Mouse (Mus musculus): ENCODE measurements around the gene Flrt1. TPM values are rescaled to one million over a fixed set of nuclear protein-coding genes. Genes with fewer than 3 reads are reported as not detected.

Flrt1 gene
- total and polyA plus RNA-seq, 2 experiments from 2014 or later, result 9.9 to 11.9 TPM

DNA sequence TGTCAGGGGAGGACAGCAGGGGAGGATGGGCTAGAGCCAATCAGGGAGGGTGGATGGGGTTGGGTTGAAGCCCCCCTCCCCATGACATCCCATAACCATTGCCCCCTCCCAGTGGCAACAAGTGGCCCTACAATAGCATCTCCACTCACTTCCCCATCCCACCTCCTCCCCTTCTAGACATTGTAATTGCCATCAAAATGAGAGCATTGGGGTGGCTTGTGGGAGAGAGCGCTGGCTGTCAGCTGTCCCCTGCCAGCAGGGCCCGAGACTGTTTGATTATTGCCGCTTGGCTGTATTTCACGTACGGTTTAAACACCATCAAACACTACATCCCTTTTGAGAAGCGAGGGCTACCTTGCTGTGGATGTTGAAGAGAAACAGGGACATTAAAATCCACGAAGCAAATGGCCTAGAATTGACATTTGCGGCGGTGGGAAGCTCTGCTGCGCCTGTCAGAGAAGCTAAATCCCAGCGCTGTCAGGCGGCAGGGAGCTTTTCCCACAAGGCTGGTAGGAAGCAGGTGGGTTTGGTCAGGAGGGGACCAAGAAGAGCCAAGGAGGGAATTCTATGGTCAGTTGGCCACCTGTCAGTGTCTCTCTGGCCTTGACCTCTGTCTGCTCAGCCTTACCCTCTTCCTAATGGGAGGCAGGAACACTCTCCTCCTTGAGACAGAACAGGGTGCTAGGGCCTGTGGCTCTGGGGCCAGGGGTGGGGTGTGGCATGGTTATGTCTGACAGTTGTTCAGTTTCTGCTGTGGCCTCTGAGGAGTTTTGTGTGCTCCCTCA, 31.3 kb downstream of the Flrt1 start:
- WGBS, result 20% methylated on average over 12 of the region's 12 CpGs
- no peak overlapping the region for H3K27ac ChIP-seq (ENCODE audit: low read depth, low read length)
- DNase-seq (ENCODE audit: low spot score), result no peak
- no peak for ATAC-seq (ENCODE audit: low FRiP score)
- peaks cover 7% of the 10 kb centered on the region; the same call in 1 of the 2 replicates for H3K4me1 ChIP-seq (ENCODE audit: insufficient read depth, low read length)
- no peak for TF ChIP-seq CTCF (IDR thresholded peaks at IDR 0.05)
- H3K4me2 ChIP-seq (ENCODE audit: low read depth, low read length, poor library complexity, severe bottlenecking), result no peak overlapping the region
- H3K4me3 ChIP-seq (ENCODE audit: low read depth, low read length), result no peak overlapping the region
- H3K36me3 ChIP-seq (ENCODE audit: insufficient read depth, low read length), result no peaks in the 10 kb centered on the region
- H3K9me3 ChIP-seq (ENCODE audit: low read length), result no peaks in the 10 kb centered on the region
- 0 out of 2 replicates have a peak, but pooled peaks cover 5% of the 10 kb centered on the region for H3K27me3 ChIP-seq (ENCODE audit: insufficient read depth, low read length)
- H3K9ac ChIP-seq (replicated peaks; ENCODE audit: low read length, poor library complexity, severe bottlenecking), result no peak overlapping the region

DNA sequence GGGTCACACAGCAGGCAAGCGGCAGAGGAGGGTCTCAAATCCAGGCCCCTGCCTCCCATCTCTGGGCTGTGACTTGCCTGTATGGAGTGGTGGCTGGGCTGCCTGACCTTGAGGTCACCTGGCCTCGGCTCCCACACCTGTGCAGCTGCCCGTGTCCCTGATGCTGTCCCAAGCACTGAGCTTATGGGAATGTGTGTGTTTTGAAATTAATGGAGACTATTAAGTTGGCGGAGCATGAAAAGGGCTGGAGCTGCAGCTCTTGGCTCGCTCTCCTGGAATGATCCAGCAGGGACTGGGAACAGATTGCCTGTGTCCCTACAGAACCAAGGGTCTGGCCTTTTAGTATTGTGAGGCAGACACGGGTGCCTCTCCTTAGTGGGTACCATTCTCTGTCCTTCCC, 33.3 kb downstream of the Flrt1 start:
- DNase-seq (ENCODE audit: low spot score) (no peak), ATAC-seq (ENCODE audit: low FRiP score) (no peak)
- Histone ChIP-seq H3K9ac (replicated peaks; ENCODE audit: low read length, poor library complexity, severe bottlenecking) (no peak overlapping the region), H3K4me3 (ENCODE audit: low read depth, low read length) (no peak overlapping the region), H3K4me2 (ENCODE audit: low read depth, low read length, poor library complexity, severe bottlenecking) (no peak overlapping the region), H3K4me1 (ENCODE audit: insufficient read depth, low read length) (peaks cover 10% of the 10 kb centered on the region; the same call in 1 of the 2 replicates), H3K9me3 (ENCODE audit: low read length) (no peaks in the 10 kb centered on the region), H3K27me3 (ENCODE audit: insufficient read depth, low read length) (0 out of 2 replicates have a peak, but pooled peaks cover 5% of the 10 kb centered on the region), H3K27ac (ENCODE audit: low read depth, low read length) (no peak overlapping the region), H3K36me3 (ENCODE audit: insufficient read depth, low read length) (no peaks in the 10 kb centered on the region)
- no peak for TF ChIP-seq CTCF (IDR thresholded peaks at IDR 0.05)
- 63% methylated on average over 6 of the region's 6 CpGs for WGBS

DNA sequence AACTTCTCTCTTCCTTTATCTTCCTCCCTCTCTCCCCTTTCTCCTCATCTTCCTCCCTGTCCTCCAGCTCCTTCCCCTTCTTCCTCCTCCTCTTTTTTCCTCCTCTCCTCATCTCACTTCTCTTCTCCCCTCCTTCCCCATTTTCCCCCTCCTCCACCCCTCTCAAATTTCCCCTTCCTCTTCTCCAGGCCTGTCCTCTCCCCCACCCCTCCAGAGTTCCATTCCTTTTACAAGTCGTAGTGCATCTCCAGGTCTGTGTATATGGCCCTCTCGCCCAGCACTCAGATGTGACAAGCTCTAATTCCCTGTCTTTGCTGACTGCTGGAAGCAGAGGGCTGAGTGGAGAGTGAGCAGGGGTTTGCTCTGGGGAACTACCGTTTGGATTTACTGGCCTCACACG, 34.8 kb downstream of the Flrt1 start:
- no peaks in the 10 kb centered on the region for H3K36me3 ChIP-seq (ENCODE audit: insufficient read depth, low read length)
- TF ChIP-seq CTCF (IDR thresholded peaks at IDR 0.05), result no peak
- H3K27ac ChIP-seq (ENCODE audit: low read depth, low read length), result no peak overlapping the region
- 0 out of 2 replicates have a peak, but pooled peaks cover 5% of the 10 kb centered on the region for H3K27me3 ChIP-seq (ENCODE audit: insufficient read depth, low read length)
- no peak for ATAC-seq (ENCODE audit: low FRiP score)
- 12% methylated on average over 4 of the region's 4 CpGs for WGBS
- H3K4me3 ChIP-seq (ENCODE audit: low read depth, low read length), result no peak overlapping the region
- no peak for DNase-seq (ENCODE audit: low spot score)
- H3K9ac ChIP-seq (replicated peaks; ENCODE audit: low read length, poor library complexity, severe bottlenecking), result no peak overlapping the region
- no peak overlapping the region for H3K4me2 ChIP-seq (ENCODE audit: low read depth, low read length, poor library complexity, severe bottlenecking)
- H3K9me3 ChIP-seq (ENCODE audit: low read length), result no peaks in the 10 kb centered on the region
- peaks cover 16% of the 10 kb centered on the region; the same call in 1 of the 2 replicates for H3K4me1 ChIP-seq (ENCODE audit: insufficient read depth, low read length)

DNA sequence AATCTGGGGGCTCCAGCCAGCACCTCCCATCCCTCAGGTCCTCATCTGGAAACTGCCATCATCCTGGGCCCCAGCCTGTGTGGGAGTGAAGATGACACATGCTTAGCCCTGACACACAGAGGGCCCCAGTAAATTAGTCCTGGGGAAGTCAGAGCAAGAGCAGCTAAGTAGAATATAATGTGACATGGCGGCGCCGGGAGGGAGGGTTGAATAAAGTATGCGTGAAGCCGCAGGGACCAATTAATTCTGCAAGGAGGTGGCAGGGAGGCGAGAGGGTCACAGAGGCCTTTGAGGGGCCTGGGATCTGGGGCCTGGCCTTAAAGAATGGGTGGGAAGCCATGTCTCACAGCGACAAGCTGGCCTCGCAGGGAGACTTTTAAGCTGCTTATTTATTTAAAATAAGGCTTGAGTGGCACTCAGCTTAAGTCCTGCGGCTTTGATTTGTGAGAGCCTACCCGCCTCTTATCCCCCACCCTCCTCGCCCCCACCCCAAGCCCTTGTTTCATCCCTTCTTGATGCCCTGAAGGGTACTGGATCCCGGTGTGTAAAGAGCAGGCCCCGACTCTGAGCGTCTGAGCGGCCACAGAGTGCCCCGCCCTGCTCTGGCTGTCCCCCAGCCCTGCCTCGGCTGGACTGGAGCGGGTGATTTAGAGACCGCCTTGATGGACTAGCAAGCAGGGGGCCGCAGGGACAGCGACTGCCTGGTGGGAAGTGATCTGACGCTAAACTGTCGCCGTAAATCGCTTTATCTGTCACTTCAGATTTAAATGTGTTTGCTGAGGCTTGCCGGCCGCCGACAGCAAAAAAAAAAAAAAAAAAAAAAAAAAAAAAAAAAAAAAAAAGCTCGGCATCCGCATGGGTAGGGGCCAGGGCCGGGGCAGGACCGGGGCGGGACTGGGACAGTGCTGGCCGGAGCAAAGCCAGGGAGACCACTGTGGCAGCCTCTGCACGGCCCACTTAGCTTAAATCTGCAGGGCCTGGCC, 35.5 kb downstream of the Flrt1 start:
- Histone ChIP-seq H3K36me3 (ENCODE audit: insufficient read depth, low read length) (no peaks in the 10 kb centered on the region), H3K4me1 (ENCODE audit: insufficient read depth, low read length) (peaks cover 16% of the 10 kb centered on the region; the same call in 1 of the 2 replicates), H3K4me2 (ENCODE audit: low read depth, low read length, poor library complexity, severe bottlenecking) (peak overlapping the region; percentile 35; the same call in 1 of the 2 replicates), H3K27ac (ENCODE audit: low read depth, low read length) (peak overlapping the region; percentile 12; the same call in 1 of the 2 replicates), H3K9ac (replicated peaks; ENCODE audit: low read length, poor library complexity, severe bottlenecking) (0 out of 2 replicates have a peak overlapping the region, but pooled peaks have one; percentile 19), H3K27me3 (ENCODE audit: insufficient read depth, low read length) (0 out of 2 replicates have a peak, but pooled peaks cover 5% of the 10 kb centered on the region), H3K9me3 (ENCODE audit: low read length) (no peaks in the 10 kb centered on the region), H3K4me3 (ENCODE audit: low read depth, low read length) (no peak overlapping the region)
- DNase-seq (ENCODE audit: low spot score) (no peak), ATAC-seq (ENCODE audit: low FRiP score) (no peak)
- WGBS, result 9% methylated on average over 35 of the region's 35 CpGs
- no peak for TF ChIP-seq CTCF (IDR thresholded peaks at IDR 0.05)

DNA sequence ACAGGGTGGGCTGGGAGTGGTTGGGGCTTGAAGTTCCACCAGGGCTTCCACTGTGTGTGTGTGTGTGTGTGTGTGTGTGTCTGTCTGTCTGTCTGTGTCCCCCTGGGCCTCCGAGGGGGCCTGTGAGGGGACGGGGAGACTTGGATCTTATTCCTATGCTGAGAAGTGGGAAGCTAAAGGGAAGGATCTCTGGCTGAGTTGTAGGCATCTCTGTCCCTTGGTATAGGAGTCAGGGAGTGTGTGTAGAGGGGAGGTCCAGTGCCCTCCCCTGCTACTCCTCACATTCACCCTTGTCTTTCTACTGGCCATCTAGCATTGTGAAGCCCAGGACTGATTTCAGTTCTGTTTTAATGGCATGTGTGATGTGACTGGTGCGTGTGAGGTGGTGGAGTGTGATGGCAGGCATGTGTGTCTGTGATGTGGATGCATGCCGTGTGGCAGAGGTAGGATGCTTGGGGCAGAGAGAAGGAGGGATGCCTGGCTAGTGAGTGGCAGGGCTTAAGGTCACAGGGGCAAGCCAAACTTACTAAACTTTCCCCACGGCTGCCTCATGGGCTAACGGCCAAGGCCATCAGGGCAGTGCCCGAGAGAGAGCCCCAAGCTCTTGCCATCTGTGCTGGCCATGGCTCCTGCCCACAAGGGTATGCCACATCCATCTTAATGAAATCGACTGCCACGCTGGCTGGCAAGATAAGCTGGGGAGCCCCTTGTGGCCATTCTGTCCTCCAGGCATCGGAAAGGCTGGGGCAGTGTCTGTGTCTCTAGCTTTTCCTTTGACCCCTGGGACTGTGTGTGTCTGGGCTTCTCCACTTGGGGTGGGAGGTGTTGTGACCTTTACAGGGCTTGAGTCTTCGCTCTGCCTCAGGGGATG, 36.6 kb downstream of the Flrt1 start:
- 25% methylated on average over 11 of the region's 11 CpGs for WGBS
- no peak for ATAC-seq (ENCODE audit: low FRiP score)

More for the DNA sequence above, 36.6 kb downstream of the Flrt1 start:
- no peaks in the 10 kb centered on the region for H3K9me3 ChIP-seq (ENCODE audit: low read length)
- no peak overlapping the region for H3K27ac ChIP-seq (ENCODE audit: low read depth, low read length)
- 0 out of 2 replicates have a peak overlapping the region, but pooled peaks have one; percentile 8 for H3K9ac ChIP-seq (replicated peaks; ENCODE audit: low read length, poor library complexity, severe bottlenecking)
- peak; percentile 65 for TF ChIP-seq CTCF (IDR thresholded peaks at IDR 0.05)
- H3K4me1 ChIP-seq (ENCODE audit: insufficient read depth, low read length), result peaks cover 13% of the 10 kb centered on the region; the same call in 1 of the 2 replicates
- no peak overlapping the region for H3K4me3 ChIP-seq (ENCODE audit: low read depth, low read length)
- 0 out of 2 replicates have a peak, but pooled peaks cover 5% of the 10 kb centered on the region for H3K27me3 ChIP-seq (ENCODE audit: insufficient read depth, low read length)
- H3K4me2 ChIP-seq (ENCODE audit: low read depth, low read length, poor library complexity, severe bottlenecking), result 0 out of 2 replicates have a peak overlapping the region, but pooled peaks have one; percentile 12
- peak; percentile 66 for DNase-seq (ENCODE audit: low spot score)
- no peaks in the 10 kb centered on the region for H3K36me3 ChIP-seq (ENCODE audit: insufficient read depth, low read length)
